Mouse (Mus musculus) hindbrain, embryonic 16.5 days (tissue): ENCODE data around the gene Arhgap19. TPM values are rescaled to one million over a fixed set of nuclear protein-coding genes. Genes with fewer than 3 reads are reported as not detected.

Experiments
- ATAC-seq: fragments of 200-750 bp; cut with Nextera tagmentation; 2 replicates; pipeline ENCODE4 v1.8.0; 2017; ENCODE audit warnings: moderate TSS enrichment, moderate library complexity
- H3K27ac ChIP-seq: fragments of 300-500 bp; sonication (generic); 2 replicates; pipeline ENCODE4 v1.5.1; 2014; ENCODE audit warnings: low read depth, mild to moderate bottlenecking, control low read depth, low read length, moderate library complexity
- H3K27me3 ChIP-seq: fragments of 300-500 bp; sonication (generic); replicated peaks from 2 replicates; pipeline ENCODE4 v1.6.1; 2014; ENCODE audit warnings: low read length; ENCODE audit not compliant: control insufficient read depth, insufficient read depth
- H3K36me3 ChIP-seq: fragments of 300-500 bp; sonication (generic); 2 replicates; pipeline ENCODE4 v1.6.1; 2014; ENCODE audit warnings: mild to moderate bottlenecking, low read length, moderate library complexity, mixed read lengths; ENCODE audit not compliant: control insufficient read depth, insufficient read depth
- H3K4me1 ChIP-seq: fragments of 300-500 bp; sonication (generic); 2 replicates; pipeline ENCODE4 v1.6.1; 2014; ENCODE audit warnings: low read depth, low read length; ENCODE audit not compliant: control insufficient read depth, insufficient read depth
- H3K4me2 ChIP-seq: fragments of 300-500 bp; sonication (generic); 2 replicates; pipeline ENCODE4 v1.6.1; 2014; ENCODE audit warnings: mild to moderate bottlenecking, low read length, control low read depth, moderate library complexity
- H3K4me3 ChIP-seq: fragments of 300-500 bp; sonication (generic); 2 replicates; pipeline ENCODE4 v1.5.1; 2014; ENCODE audit warnings: mild to moderate bottlenecking, low read length, control low read depth, moderate library complexity
- H3K9ac ChIP-seq: fragments of 300-500 bp; sonication (generic); 2 replicates; pipeline ENCODE4 v1.6.1; 2014; ENCODE audit warnings: low read depth, mild to moderate bottlenecking, control low read depth, low read length, moderate library complexity
- H3K9me3 ChIP-seq: fragments of 300-500 bp; sonication (generic); 2 replicates; pipeline ENCODE4 v1.6.1; 2014; ENCODE audit warnings: mild to moderate bottlenecking, low read length, moderate library complexity; ENCODE audit not compliant: control insufficient read depth
- WGBS: fragments of 180-500 bp; shearing (Covaris S2); extraction: QIAGEN DNeasy Blood & Tissue Kit; methylation state at CpG from one replicate; pipeline ENCODE4 v1.1.7; 2014; 5-methylcytosine and 5-hydroxymethylcytosine counted together
- polyA plus RNA-seq: library from polyadenylated mRNA; unstranded; fragments of >200 nt; fragmentation: Nextera tagmentation; extraction: Ambion mirVana; gene quantifications from 2 replicates; pipeline ENCODE4 v1.2.1, GENCODE M21; 2015

Gene Arhgap19
- polyA plus RNA-seq, 1 experiment from 2014 or later = 3.8 TPM

GRCm38 (mm10) chr19:41763870-41764660 is 37.8 kb downstream of the Arhgap19 start:
- no peaks in the 10 kb centered on the region for H3K4me1 ChIP-seq
- H3K36me3 ChIP-seq = no peaks in the 10 kb centered on the region
- 32% methylated on average over 12 of the region's 12 CpGs for WGBS
- H3K27ac ChIP-seq = no peak overlapping the region
- no peak overlapping the region for H3K4me2 ChIP-seq
- no peak overlapping the region for H3K4me3 ChIP-seq
- no peaks in the 10 kb centered on the region for H3K9me3 ChIP-seq
- H3K27me3 ChIP-seq = no peaks in the 10 kb centered on the region
- no peak overlapping the region for H3K9ac ChIP-seq
- ATAC-seq = peak; percentile 76

GRCm38 (mm10) chr19:41761529-41761928 is 40.3 kb downstream of the Arhgap19 start:
- H3K4me3 ChIP-seq = no peak overlapping the region
- WGBS = 40% methylated on average over 9 of the region's 9 CpGs
- H3K36me3 ChIP-seq = no peaks in the 10 kb centered on the region
- no peak for ATAC-seq
- no peak overlapping the region for H3K27ac ChIP-seq
- no peaks in the 10 kb centered on the region for H3K9me3 ChIP-seq
- no peak overlapping the region for H3K9ac ChIP-seq
- H3K4me1 ChIP-seq = no peaks in the 10 kb centered on the region
- no peaks in the 10 kb centered on the region for H3K27me3 ChIP-seq
- no peak overlapping the region for H3K4me2 ChIP-seq

DNA sequence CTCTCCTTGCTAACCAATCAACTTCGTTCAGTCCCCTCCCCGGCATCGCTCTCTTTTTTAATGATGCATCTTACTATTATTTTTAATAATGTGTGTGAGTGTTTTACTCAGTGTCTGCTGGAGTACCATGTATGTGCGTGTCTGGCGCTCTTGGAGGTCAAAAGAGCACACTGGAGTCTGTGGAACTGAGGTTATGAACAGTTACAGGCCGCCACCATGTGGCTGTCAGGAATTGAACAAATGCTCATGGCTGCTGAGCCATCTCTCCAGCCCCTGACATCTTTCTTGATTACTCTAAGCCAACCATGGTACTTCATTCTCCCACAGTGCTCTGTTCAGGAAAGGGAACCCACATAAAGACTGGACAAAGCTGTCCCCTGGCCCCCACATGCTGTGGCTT is 42.1 kb downstream of the Arhgap19 start:
- H3K36me3 ChIP-seq = no peaks in the 10 kb centered on the region
- 72% methylated on average over 6 of the region's 6 CpGs for WGBS
- ATAC-seq = no peak
- no peak overlapping the region for H3K27ac ChIP-seq
- H3K9me3 ChIP-seq = no peaks in the 10 kb centered on the region
- no peaks in the 10 kb centered on the region for H3K4me1 ChIP-seq
- H3K4me3 ChIP-seq = no peak overlapping the region
- peaks cover 4% of the 10 kb centered on the region; the same call in 1 of the 2 replicates for H3K27me3 ChIP-seq
- no peak overlapping the region for H3K4me2 ChIP-seq
- H3K9ac ChIP-seq = no peak overlapping the region

- H3K27me3 ChIP-seq = peaks cover 4% of the 10 kb centered on the region; the same call in 1 of the 2 replicates
- no peak overlapping the region for H3K4me3 ChIP-seq
- H3K36me3 ChIP-seq = no peaks in the 10 kb centered on the region
- no peak overlapping the region for H3K27ac ChIP-seq
- no peak overlapping the region for H3K4me2 ChIP-seq
- WGBS = 80% methylated on average over 5 of the region's 5 CpGs
- no peaks in the 10 kb centered on the region for H3K9me3 ChIP-seq
- ATAC-seq = no peak
- H3K9ac ChIP-seq = no peak overlapping the region
- no peaks in the 10 kb centered on the region for H3K4me1 ChIP-seq
Measured at GRCm38 (mm10) chr19:41759270-41759669, 42.6 kb downstream of the Arhgap19 start.

GRCm38 (mm10) chr19:41754760-41755159 is 47.1 kb downstream of the Arhgap19 start:
- no peak overlapping the region for H3K4me2 ChIP-seq
- no peak overlapping the region for H3K4me3 ChIP-seq
- peaks cover 4% of the 10 kb centered on the region; the same call in 1 of the 2 replicates for H3K27me3 ChIP-seq
- H3K27ac ChIP-seq = no peak overlapping the region
- 34% methylated on average over 15 of the region's 15 CpGs for WGBS
- H3K4me1 ChIP-seq = no peaks in the 10 kb centered on the region; the same call in 1 of the 2 replicates
- no peak for ATAC-seq
- no peak overlapping the region for H3K9ac ChIP-seq
- no peaks in the 10 kb centered on the region for H3K36me3 ChIP-seq
- no peaks in the 10 kb centered on the region for H3K9me3 ChIP-seq

- Histone ChIP-seq H3K9me3 (no peaks in the 10 kb centered on the region), H3K9ac (no peak overlapping the region), H3K4me3 (no peak overlapping the region), H3K4me2 (no peak overlapping the region), H3K27me3 (peaks cover 4% of the 10 kb centered on the region; the same call in 1 of the 2 replicates), H3K27ac (no peak overlapping the region), H3K4me1 (peaks cover 4% of the 10 kb centered on the region; the same call in 1 of the 2 replicates), H3K36me3 (no peaks in the 10 kb centered on the region)
- no peak for ATAC-seq
- WGBS = 65% methylated on average over 11 of the region's 11 CpGs
Measured at GRCm38 (mm10) chr19:41751906-41752305, 49.9 kb downstream of the Arhgap19 start.

DNA sequence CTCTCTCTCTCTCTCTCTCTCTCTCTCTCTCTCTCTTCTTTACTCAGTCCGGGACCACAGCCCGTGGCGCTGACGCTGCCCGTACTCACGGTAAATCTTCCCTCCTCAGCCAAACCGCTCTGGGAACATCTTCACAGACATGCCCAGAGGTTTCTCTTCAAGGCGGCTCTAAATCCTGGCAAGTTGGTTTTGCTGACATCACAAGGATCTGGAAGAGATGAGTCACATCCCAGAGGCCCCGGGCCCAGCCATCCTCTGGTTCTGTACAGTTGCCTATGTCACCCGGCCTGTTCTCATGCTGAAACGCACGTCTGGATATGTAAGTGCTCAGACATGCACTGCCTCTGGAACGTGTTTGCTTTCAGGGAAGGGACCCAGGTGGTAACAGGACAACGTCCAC is 54.4 kb downstream of the Arhgap19 start:
- no peaks in the 10 kb centered on the region for H3K27me3 ChIP-seq
- 83% methylated on average over 14 of the region's 14 CpGs for WGBS

GRCm38 (mm10) chr19:41745941-41746557 is 55.8 kb downstream of the Arhgap19 start:
- ATAC-seq = peak; percentile 92
- no peaks in the 10 kb centered on the region for H3K9me3 ChIP-seq
- H3K4me3 ChIP-seq = no peak overlapping the region
- peaks cover 25% of the 10 kb centered on the region for H3K4me1 ChIP-seq
- no peak overlapping the region for H3K4me2 ChIP-seq
- H3K9ac ChIP-seq = no peak overlapping the region
- peak overlapping the region; percentile 9; the same call in 1 of the 2 replicates for H3K27ac ChIP-seq
- H3K36me3 ChIP-seq = no peaks in the 10 kb centered on the region
- H3K27me3 ChIP-seq = no peaks in the 10 kb centered on the region
- WGBS = 15% methylated on average over 15 of the region's 15 CpGs

More for the DNA sequence above, 54.4 kb downstream of the Arhgap19 start:
- Histone ChIP-seq H3K36me3 (no peaks in the 10 kb centered on the region), H3K27ac (no peak overlapping the region), H3K9me3 (no peaks in the 10 kb centered on the region), H3K9ac (no peak overlapping the region), H3K4me3 (no peak overlapping the region), H3K4me2 (no peak overlapping the region), H3K4me1 (peaks cover 25% of the 10 kb centered on the region)
- ATAC-seq = no peak

DNA sequence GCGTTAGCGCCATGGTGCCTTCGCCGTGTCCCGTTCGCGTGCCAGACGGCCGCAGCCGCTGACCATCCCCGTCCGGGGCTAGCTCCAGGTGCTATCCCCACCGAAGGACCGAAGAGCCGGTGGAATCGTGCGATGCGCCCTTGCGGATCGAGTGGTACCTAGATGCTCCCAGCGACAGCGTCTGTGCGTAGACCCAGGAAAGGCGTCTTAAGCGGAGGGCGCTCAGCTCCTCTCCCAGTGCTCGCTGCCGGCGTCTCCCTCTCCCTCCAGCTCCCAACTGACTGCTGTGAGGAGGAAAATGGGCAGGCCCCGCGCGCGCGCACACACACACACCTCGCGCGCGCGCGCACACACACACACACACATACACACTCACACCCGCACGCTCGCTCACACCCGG is 58.5 kb downstream of the Arhgap19 start, which contains the start of gene Slit1:
TSS of gene Slit1 (minus strand) at position 270 of the 400 bp plus-strand sequence.
- peaks cover 47% of the 10 kb centered on the region for H3K4me1 ChIP-seq
- H3K27ac ChIP-seq = peak within 1 kb of the TSS; percentile 83
- under 1% methylated on average over 29 of the region's 44 CpGs for WGBS
- no peaks in the 10 kb centered on the region for H3K27me3 ChIP-seq
- H3K36me3 ChIP-seq = no peaks in the 10 kb centered on the region
- H3K9ac ChIP-seq = peak within 1 kb of the TSS; percentile 87
- no peaks in the 10 kb centered on the region for H3K9me3 ChIP-seq
- H3K4me3 ChIP-seq = peak within 1 kb of the TSS; percentile 68
- H3K4me2 ChIP-seq = peak within 1 kb of the TSS; percentile 75
- peak; percentile 34 for ATAC-seq
